Mouse (Mus musculus): ENCODE measurements around the gene Eif4g1.

Gene Eif4g1

GRCm38 (mm10) chr16:20723247-20723646, 55.1 kb downstream of the Eif4g1 start:
- no peak for DNase-seq (ENCODE audit: extremely low read depth, low read depth, low spot score)

- DNase-seq (ENCODE audit: extremely low read depth, low read depth, low spot score): no peak
These were observed 56.2 kb downstream of the Eif4g1 start for GRCm38 (mm10) chr16:20724338-20724748.

- DNase-seq (ENCODE audit: extremely low read depth, low read depth, low spot score): no peak
These were observed 57.2 kb downstream of the Eif4g1 start for GRCm38 (mm10) chr16:20725321-20725720.

- no peak for DNase-seq (ENCODE audit: extremely low read depth, low read depth, low spot score)
These were observed 57.6 kb downstream of the Eif4g1 start for GRCm38 (mm10) chr16:20725750-20726149.

GRCm38 (mm10) chr16:20726384-20726783, 58.3 kb downstream of the Eif4g1 start:
- DNase-seq (ENCODE audit: extremely low read depth, low read depth, low spot score): no peak

GRCm38 (mm10) chr16:20730293-20730711, 62.2 kb downstream of the Eif4g1 start:
- no peak for DNase-seq (ENCODE audit: extremely low read depth, low read depth, low spot score)

- DNase-seq (ENCODE audit: extremely low read depth, low read depth, low spot score): no peak
These were observed 63.6 kb downstream of the Eif4g1 start for GRCm38 (mm10) chr16:20731688-20732087.

- DNase-seq (ENCODE audit: extremely low read depth, low read depth, low spot score): no peak
These were observed 64.3 kb downstream of the Eif4g1 start for GRCm38 (mm10) chr16:20732251-20732924.

- no peak for DNase-seq (ENCODE audit: extremely low read depth, low read depth, low spot score)
These were observed 65.0 kb downstream of the Eif4g1 start, which contains the start of gene Chrd for GRCm38 (mm10) chr16:20732925-20733730. TSS of gene Chrd (plus strand) at chr16:20733127.

GRCm38 (mm10) chr16:20733731-20734730, 65.9 kb downstream of the Eif4g1 start, which contains the start of gene Thpo:
TSS of gene Thpo (minus strand) at chr16:20734511.
- DNase-seq (ENCODE audit: extremely low read depth, low read depth, low spot score): no peak

- DNase-seq (ENCODE audit: extremely low read depth, low read depth, low spot score): no peak
These were observed 67.5 kb downstream of the Eif4g1 start for GRCm38 (mm10) chr16:20735651-20736050.

GRCm38 (mm10) chr16:20736168-20736567, 68.1 kb downstream of the Eif4g1 start:
- no peak for DNase-seq (ENCODE audit: extremely low read depth, low read depth, low spot score)

- DNase-seq (ENCODE audit: extremely low read depth, low read depth, low spot score): no peak
These were observed 68.7 kb downstream of the Eif4g1 start for GRCm38 (mm10) chr16:20736823-20737222.

- no peak for DNase-seq (ENCODE audit: extremely low read depth, low read depth, low spot score)
These were observed 71.7 kb downstream of the Eif4g1 start for GRCm38 (mm10) chr16:20739845-20740244.
